Mouse (Mus musculus): ENCODE results near the gene Tns3. TPM values are rescaled to one million over a fixed set of nuclear protein-coding genes. Genes with fewer than 3 reads are reported as not detected.

Tns3 gene
- polyA plus RNA-seq, 1 experiment, result 45.7 TPM

- Histone ChIP-seq H3K9ac (ENCODE audit: low read depth, poor library complexity, severe bottlenecking) (no peak overlapping the region), H3K36me3 (ENCODE audit: control insufficient read depth, insufficient read depth, low read length, poor library complexity, severe bottlenecking) (peaks cover 27% of the 10 kb centered on the region), H3K27ac (ENCODE audit: insufficient read depth, low read length) (no peak overlapping the region), H3K27me3 (ENCODE audit: control insufficient read depth, insufficient read depth, low read length, poor library complexity, severe bottlenecking) (no peaks in the 10 kb centered on the region), H3K4me1 (ENCODE audit: control insufficient read depth, insufficient read depth, low read length) (no peaks in the 10 kb centered on the region), H3K4me3 (ENCODE audit: low read depth, low read length) (no peak overlapping the region), H3K9me3 (replicated peaks; ENCODE audit: control insufficient read depth, insufficient read depth, low read length, poor library complexity, severe bottlenecking) (no peaks in the 10 kb centered on the region)
- no peak for TF ChIP-seq POLR2A (IDR thresholded peaks at IDR 0.05; ENCODE audit: insufficient read depth, low read length)
- TF ChIP-seq EP300 (IDR thresholded peaks at IDR 0.05; ENCODE audit: insufficient read depth, low read depth, low read length), result no peak
- no peak for TF ChIP-seq CTCF (IDR thresholded peaks at IDR 0.05; ENCODE audit: low read depth, low read length)
These were observed 167.6 kb downstream of the Tns3 start for GRCm38 (mm10) chr11:8496686-8497085.

GRCm38 (mm10) chr11:8495801-8496200, 168.5 kb downstream of the Tns3 start:
- Histone ChIP-seq H3K36me3 (ENCODE audit: control insufficient read depth, insufficient read depth, low read length, poor library complexity, severe bottlenecking) (peaks cover 31% of the 10 kb centered on the region), H3K27me3 (ENCODE audit: control insufficient read depth, insufficient read depth, low read length, poor library complexity, severe bottlenecking) (no peaks in the 10 kb centered on the region), H3K4me3 (ENCODE audit: low read depth, low read length) (no peak overlapping the region), H3K4me1 (ENCODE audit: control insufficient read depth, insufficient read depth, low read length) (no peaks in the 10 kb centered on the region), H3K9ac (ENCODE audit: low read depth, poor library complexity, severe bottlenecking) (no peak overlapping the region), H3K9me3 (replicated peaks; ENCODE audit: control insufficient read depth, insufficient read depth, low read length, poor library complexity, severe bottlenecking) (no peaks in the 10 kb centered on the region), H3K27ac (ENCODE audit: insufficient read depth, low read length) (no peak overlapping the region)
- TF ChIP-seq EP300 (IDR thresholded peaks at IDR 0.05; ENCODE audit: insufficient read depth, low read depth, low read length) (no peak), CTCF (IDR thresholded peaks at IDR 0.05; ENCODE audit: low read depth, low read length) (no peak), POLR2A (IDR thresholded peaks at IDR 0.05; ENCODE audit: insufficient read depth, low read length) (no peak)

- TF ChIP-seq EP300 (IDR thresholded peaks at IDR 0.05; ENCODE audit: insufficient read depth, low read depth, low read length), result no peak
- TF ChIP-seq POLR2A (IDR thresholded peaks at IDR 0.05; ENCODE audit: insufficient read depth, low read length), result no peak
- TF ChIP-seq CTCF (IDR thresholded peaks at IDR 0.05; ENCODE audit: low read depth, low read length), result no peak
- Histone ChIP-seq H3K4me1 (ENCODE audit: control insufficient read depth, insufficient read depth, low read length) (no peaks in the 10 kb centered on the region), H3K27ac (ENCODE audit: insufficient read depth, low read length) (no peak overlapping the region), H3K9me3 (replicated peaks; ENCODE audit: control insufficient read depth, insufficient read depth, low read length, poor library complexity, severe bottlenecking) (no peaks in the 10 kb centered on the region), H3K9ac (ENCODE audit: low read depth, poor library complexity, severe bottlenecking) (no peak overlapping the region), H3K36me3 (ENCODE audit: control insufficient read depth, insufficient read depth, low read length, poor library complexity, severe bottlenecking) (peaks cover 24% of the 10 kb centered on the region), H3K27me3 (ENCODE audit: control insufficient read depth, insufficient read depth, low read length, poor library complexity, severe bottlenecking) (no peaks in the 10 kb centered on the region), H3K4me3 (ENCODE audit: low read depth, low read length) (no peak overlapping the region)
These were observed 169.3 kb downstream of the Tns3 start for GRCm38 (mm10) chr11:8495036-8495435.

GRCm38 (mm10) chr11:8493931-8494490, 170.3 kb downstream of the Tns3 start:
- no peak overlapping the region for H3K4me3 ChIP-seq (ENCODE audit: low read depth, low read length)
- H3K27ac ChIP-seq (ENCODE audit: insufficient read depth, low read length), result no peak overlapping the region
- no peak overlapping the region for H3K9ac ChIP-seq (ENCODE audit: low read depth, poor library complexity, severe bottlenecking)
- TF ChIP-seq EP300 (IDR thresholded peaks at IDR 0.05; ENCODE audit: insufficient read depth, low read depth, low read length), result no peak
- TF ChIP-seq POLR2A (IDR thresholded peaks at IDR 0.05; ENCODE audit: insufficient read depth, low read length), result no peak
- no peak for TF ChIP-seq CTCF (IDR thresholded peaks at IDR 0.05; ENCODE audit: low read depth, low read length)
- no peaks in the 10 kb centered on the region for H3K4me1 ChIP-seq (ENCODE audit: control insufficient read depth, insufficient read depth, low read length)
- no peaks in the 10 kb centered on the region for H3K9me3 ChIP-seq (replicated peaks; ENCODE audit: control insufficient read depth, insufficient read depth, low read length, poor library complexity, severe bottlenecking)
- peaks cover 23% of the 10 kb centered on the region for H3K36me3 ChIP-seq (ENCODE audit: control insufficient read depth, insufficient read depth, low read length, poor library complexity, severe bottlenecking)
- no peaks in the 10 kb centered on the region for H3K27me3 ChIP-seq (ENCODE audit: control insufficient read depth, insufficient read depth, low read length, poor library complexity, severe bottlenecking)

GRCm38 (mm10) chr11:8492332-8492731, 172.0 kb downstream of the Tns3 start:
- no peaks in the 10 kb centered on the region for H3K9me3 ChIP-seq (replicated peaks; ENCODE audit: control insufficient read depth, insufficient read depth, low read length, poor library complexity, severe bottlenecking)
- TF ChIP-seq EP300 (IDR thresholded peaks at IDR 0.05; ENCODE audit: insufficient read depth, low read depth, low read length) (no peak), CTCF (IDR thresholded peaks at IDR 0.05; ENCODE audit: low read depth, low read length) (no peak), POLR2A (IDR thresholded peaks at IDR 0.05; ENCODE audit: insufficient read depth, low read length) (no peak)
- peaks cover 23% of the 10 kb centered on the region for H3K36me3 ChIP-seq (ENCODE audit: control insufficient read depth, insufficient read depth, low read length, poor library complexity, severe bottlenecking)
- H3K27me3 ChIP-seq (ENCODE audit: control insufficient read depth, insufficient read depth, low read length, poor library complexity, severe bottlenecking), result no peaks in the 10 kb centered on the region
- H3K4me1 ChIP-seq (ENCODE audit: control insufficient read depth, insufficient read depth, low read length), result no peaks in the 10 kb centered on the region
- no peak overlapping the region for H3K9ac ChIP-seq (ENCODE audit: low read depth, poor library complexity, severe bottlenecking)
- H3K4me3 ChIP-seq (ENCODE audit: low read depth, low read length), result no peak overlapping the region
- H3K27ac ChIP-seq (ENCODE audit: insufficient read depth, low read length), result no peak overlapping the region

GRCm38 (mm10) chr11:8488248-8488647, 176.1 kb downstream of the Tns3 start:
- H3K27me3 ChIP-seq (ENCODE audit: control insufficient read depth, insufficient read depth, low read length, poor library complexity, severe bottlenecking), result no peaks in the 10 kb centered on the region
- no peaks in the 10 kb centered on the region for H3K9me3 ChIP-seq (replicated peaks; ENCODE audit: control insufficient read depth, insufficient read depth, low read length, poor library complexity, severe bottlenecking)
- no peaks in the 10 kb centered on the region for H3K4me1 ChIP-seq (ENCODE audit: control insufficient read depth, insufficient read depth, low read length)
- peaks cover 24% of the 10 kb centered on the region for H3K36me3 ChIP-seq (ENCODE audit: control insufficient read depth, insufficient read depth, low read length, poor library complexity, severe bottlenecking)
- TF ChIP-seq EP300 (IDR thresholded peaks at IDR 0.05; ENCODE audit: insufficient read depth, low read depth, low read length) (no peak), CTCF (IDR thresholded peaks at IDR 0.05; ENCODE audit: low read depth, low read length) (no peak), POLR2A (IDR thresholded peaks at IDR 0.05; ENCODE audit: insufficient read depth, low read length) (no peak)
- H3K9ac ChIP-seq (ENCODE audit: low read depth, poor library complexity, severe bottlenecking), result no peak overlapping the region
- H3K4me3 ChIP-seq (ENCODE audit: low read depth, low read length), result no peak overlapping the region
- H3K27ac ChIP-seq (ENCODE audit: insufficient read depth, low read length), result no peak overlapping the region
